Mouse (Mus musculus) bone marrow, adult 2 months (tissue): ENCODE measurements around the gene Tmem192. TPM values are rescaled to one million over a fixed set of nuclear protein-coding genes. Genes with fewer than 3 reads are reported as not detected.

Source experiments
- H3K27ac ChIP-seq: fragments of 200-500 bp; 2 replicates; pipeline ENCODE4 v1.5.1; 2012; ENCODE audit warnings: low read depth, mild to moderate bottlenecking, control low read depth, inconsistent platforms, low read length; ENCODE audit not compliant: control insufficient read depth, poor library complexity, insufficient read depth
- H3K4me1 ChIP-seq: fragments of 200-500 bp; 2 replicates; pipeline ENCODE4 v1.6.1; 2011; ENCODE audit warnings: low read length; ENCODE audit not compliant: control insufficient read depth, insufficient read depth
- H3K4me3 ChIP-seq: fragments of 200-500 bp; replicated peaks from 2 replicates; pipeline ENCODE3; 2011; ENCODE audit warnings: mild to moderate bottlenecking, low read depth, low read length, control low read depth; ENCODE audit not compliant: control insufficient read depth
- CTCF ChIP-seq: fragments of 200-500 bp; IDR thresholded peaks from 2 replicates; pipeline ENCODE4 v1.5.1; 2011; ENCODE audit warnings: low read length, control low read depth; ENCODE audit not compliant: control insufficient read depth, insufficient read depth
- POLR2A ChIP-seq: fragments of 200-500 bp; IDR thresholded peaks from 2 replicates; pipeline ENCODE4 v1.6.1; 2011; ENCODE audit warnings: low read depth, mild to moderate bottlenecking, control low read depth, low read length, borderline replicate concordance; ENCODE audit not compliant: control insufficient read depth
- WGBS: fragments of 180-500 bp; shearing (Covaris S2); methylation state at CpG from one replicate; pipeline ENCODE4 v1.1.7; 2018; 5-methylcytosine and 5-hydroxymethylcytosine counted together
- polyA plus RNA-seq: library from polyadenylated mRNA; stranded (reverse); fragments of >200 nt; gene quantifications from 2 replicates; pipeline ENCODE4 v1.2.4, GENCODE M21; 2011; ENCODE audit warnings: low replicate concordance; ENCODE audit not compliant: missing spikeins, insufficient read depth, insufficient read length

The Tmem192 gene
- 3.8 and 27.7 TPM in 2 replicates for polyA plus RNA-seq

GRCm38 (mm10) chr8:64946820-64947697, at the start of gene Tmem192:
Gene Tmem192, plus strand, starts transcription at chr8:64947185.
- Histone ChIP-seq H3K4me3 (peak within 1 kb of the TSS; percentile 81), H3K4me1 (peaks cover 2% of the 10 kb centered on the region; the same call in 1 of the 2 replicates), H3K27ac (peak within 1 kb of the TSS; percentile 95)
- TF ChIP-seq CTCF (no peak), POLR2A (peak; percentile 44; the same call in 1 of the 2 replicates)
- WGBS: under 1% methylated on average over 73 of the region's 73 CpGs

- 75% methylated on average over 4 of the region's 4 CpGs for WGBS
- TF ChIP-seq POLR2A: no peak
- no peak overlapping the region for H3K4me3 ChIP-seq
- H3K27ac ChIP-seq: no peak overlapping the region
- no peaks in the 10 kb centered on the region for H3K4me1 ChIP-seq
Observed at GRCm38 (mm10) chr8:64898710-64899109, 48.3 kb upstream of the Tmem192 start.

- Histone ChIP-seq H3K4me3 (no peak overlapping the region), H3K27ac (no peak overlapping the region), H3K4me1 (no peaks in the 10 kb centered on the region)
- 90% methylated on average over 3 of the region's 3 CpGs for WGBS
- TF ChIP-seq CTCF: no peak
- TF ChIP-seq POLR2A: no peak
Observed at GRCm38 (mm10) chr8:64900645-64901044, 46.3 kb upstream of the Tmem192 start.

GRCm38 (mm10) chr8:64901527-64902156, 45.3 kb upstream of the Tmem192 start:
- Histone ChIP-seq H3K4me3 (no peak overlapping the region), H3K4me1 (no peaks in the 10 kb centered on the region), H3K27ac (no peak overlapping the region)
- WGBS: 75% methylated on average over 7 of the region's 7 CpGs
- TF ChIP-seq CTCF (no peak), POLR2A (no peak)

- Histone ChIP-seq H3K4me3 (no peak overlapping the region), H3K27ac (no peak overlapping the region), H3K4me1 (no peaks in the 10 kb centered on the region)
- TF ChIP-seq CTCF: no peak
- TF ChIP-seq POLR2A: no peak
- WGBS: 92% methylated on average over 12 of the region's 12 CpGs
Observed at GRCm38 (mm10) chr8:64902191-64902590, 44.8 kb upstream of the Tmem192 start.

GRCm38 (mm10) chr8:64903778-64904177, 43.2 kb upstream of the Tmem192 start:
- WGBS: 78% methylated on average over 3 of the region's 3 CpGs
- no peak for TF ChIP-seq CTCF
- no peak for TF ChIP-seq POLR2A

GRCm38 (mm10) chr8:64910026-64910425, 37.0 kb upstream of the Tmem192 start:
- H3K4me3 ChIP-seq: no peak overlapping the region

More at GRCm38 (mm10) chr8:64903778-64904177, 43.2 kb upstream of the Tmem192 start:
- H3K4me1 ChIP-seq: no peaks in the 10 kb centered on the region
- H3K27ac ChIP-seq: no peak overlapping the region
- no peak overlapping the region for H3K4me3 ChIP-seq

GRCm38 (mm10) chr8:64916793-64917192, 30.2 kb upstream of the Tmem192 start:
- 87% methylated on average over 5 of the region's 5 CpGs for WGBS
- no peaks in the 10 kb centered on the region for H3K4me1 ChIP-seq
- H3K27ac ChIP-seq: no peak overlapping the region
- H3K4me3 ChIP-seq: no peak overlapping the region
- TF ChIP-seq CTCF (no peak), POLR2A (no peak)

More at GRCm38 (mm10) chr8:64910026-64910425, 37.0 kb upstream of the Tmem192 start:
- H3K4me1 ChIP-seq: no peaks in the 10 kb centered on the region
- H3K27ac ChIP-seq: no peak overlapping the region
- WGBS: 91% methylated on average over 2 of the region's 2 CpGs
- TF ChIP-seq POLR2A: no peak
- TF ChIP-seq CTCF: no peak
